Mouse (Mus musculus): ENCODE data around the gene Ank. TPM values are rescaled to one million over a fixed set of nuclear protein-coding genes. Genes with fewer than 3 reads are reported as not detected.

Gene Ank
- total and polyA plus RNA-seq, 3 experiments: 0.04 to 0.15 TPM; not detected in 1

DNA sequence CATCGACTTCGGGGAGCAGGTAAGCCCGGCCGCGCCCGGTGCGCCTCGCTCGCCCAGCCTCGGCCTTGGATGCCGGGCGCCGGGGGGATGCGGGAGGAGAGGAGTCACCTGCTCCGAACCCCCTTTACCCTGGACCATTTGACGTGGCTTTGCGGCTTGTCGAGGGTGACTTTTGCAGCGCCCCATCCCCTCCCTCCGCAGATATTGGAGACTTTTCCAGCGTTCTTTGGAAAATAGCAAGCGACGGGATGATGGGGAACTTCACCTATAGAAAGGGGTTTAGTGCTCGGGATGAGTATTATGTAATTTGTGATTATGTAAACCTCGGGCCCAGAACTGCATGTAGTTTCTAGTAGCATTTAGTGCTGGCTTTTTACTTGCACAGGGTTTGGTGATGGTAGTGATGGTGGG lies 609 bp downstream of the Ank start:
- Histone ChIP-seq H3K27ac (ENCODE audit: control insufficient read depth, low read depth, low read length) (no peak overlapping the region), H3K4me1 (ENCODE audit: control insufficient read depth in 1 of 2, insufficient read depth in 2 of 2, low read length in 2 of 2) (peaks cover 2% of the 10 kb centered on the region in 2 experiments; a peak in 1 of 4 replicates)

DNA sequence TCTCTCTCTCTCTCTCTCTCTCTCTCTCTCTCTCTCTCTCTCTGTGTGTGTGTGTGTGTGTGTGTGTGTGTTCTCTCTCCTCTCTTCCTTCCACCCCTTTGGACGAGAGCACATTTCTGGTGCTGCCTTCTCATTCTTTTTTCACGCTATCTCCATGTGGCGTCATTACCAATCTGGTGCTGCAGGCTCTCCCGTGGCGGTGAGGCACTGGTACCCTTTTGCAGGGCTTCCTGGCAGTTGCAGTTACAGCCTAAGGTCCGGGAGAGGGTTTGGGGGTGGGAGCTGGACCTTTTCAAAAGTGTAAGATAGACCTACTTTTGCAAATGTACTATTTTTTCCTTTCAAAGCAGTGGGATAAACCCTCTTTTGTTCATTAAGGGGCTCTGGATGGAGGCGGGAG lies 1.2 kb downstream of the Ank start:
- H3K79me2 ChIP-seq (ENCODE audit: control insufficient read depth, insufficient read depth, low read length, poor library complexity): no peaks in the 10 kb centered on the region
- DNase-seq (ENCODE audit: low read depth, low spot score): no peak
- no peak overlapping the region for H3K9ac ChIP-seq (ENCODE audit: control insufficient read depth, low read depth, low read length, poor library complexity, severe bottlenecking)
- no peaks in the 10 kb centered on the region; the same call in 1 of the 2 replicates for H3K9me3 ChIP-seq (replicated peaks; ENCODE audit: insufficient read depth, low read length)
- H3K4me1 ChIP-seq (ENCODE audit: control insufficient read depth in 1 of 2, insufficient read depth in 2 of 2, low read length in 2 of 2): peaks cover 2% of the 10 kb centered on the region in 2 experiments; a peak in 1 of 4 replicates
- H3K27me3 ChIP-seq (ENCODE audit: control insufficient read depth in 1 of 2, insufficient read depth in 2 of 2, low read length in 2 of 2): no peaks in the 10 kb centered on the region; a peak in 1 of 4 replicates
- no peak for TF ChIP-seq ZMIZ1 (IDR thresholded peaks at IDR 0.05; ENCODE audit: low read depth, low read length)
- no peak for TF ChIP-seq POLR2A (IDR thresholded peaks at IDR 0.05; ENCODE audit: control insufficient read depth in 1 of 2, insufficient read depth in 1 of 2, low read depth in 1 of 2, low read length in 2 of 2, poor library complexity in 1 of 2)
- TF ChIP-seq POLR2AphosphoS5 (IDR thresholded peaks at IDR 0.05; ENCODE audit: borderline replicate concordance, low read depth, low read length): no peak
- TF ChIP-seq ZC3H11A (IDR thresholded peaks at IDR 0.05; ENCODE audit: low read depth, low read length): no peak
- H3K4me3 ChIP-seq (ENCODE audit: control insufficient read depth in 1 of 2, insufficient read depth in 1 of 2, low read depth in 2 of 2, low read length in 2 of 2): no peak overlapping the region
- H3K27ac ChIP-seq (ENCODE audit: control insufficient read depth, low read depth, low read length): no peak overlapping the region
- H3K36me3 ChIP-seq (ENCODE audit: control insufficient read depth in 1 of 2, insufficient read depth in 2 of 2, low read length in 2 of 2): peaks cover 0 to 6% of the 10 kb centered on the region in 2 experiments; a peak in 2 of 4 replicates

More for the DNA sequence above, 609 bp downstream of the Ank start:
- no peaks in the 10 kb centered on the region; a peak in 1 of 4 replicates for H3K27me3 ChIP-seq (ENCODE audit: control insufficient read depth in 1 of 2, insufficient read depth in 2 of 2, low read length in 2 of 2)
- H3K79me2 ChIP-seq (ENCODE audit: control insufficient read depth, insufficient read depth, low read length, poor library complexity): no peaks in the 10 kb centered on the region
- no peak for DNase-seq (ENCODE audit: low read depth, low spot score)
- H3K9ac ChIP-seq (ENCODE audit: control insufficient read depth, low read depth, low read length, poor library complexity, severe bottlenecking): no peak overlapping the region
- H3K9me3 ChIP-seq (replicated peaks; ENCODE audit: insufficient read depth, low read length): no peaks in the 10 kb centered on the region; the same call in 1 of the 2 replicates
- peaks cover 0 to 6% of the 10 kb centered on the region in 2 experiments; a peak in 2 of 4 replicates for H3K36me3 ChIP-seq (ENCODE audit: control insufficient read depth in 1 of 2, insufficient read depth in 2 of 2, low read length in 2 of 2)
- TF ChIP-seq POLR2AphosphoS2 (IDR thresholded peaks at IDR 0.05; ENCODE audit: low read length) (no peak), HCFC1 (IDR thresholded peaks at IDR 0.05; ENCODE audit: low read depth, low read length) (no peak), NELFE (IDR thresholded peaks at IDR 0.05; ENCODE audit: low read depth, low read length) (no peak), MYB (IDR thresholded peaks at IDR 0.05; ENCODE audit: low read depth, low read length) (no peak), USF1 (IDR thresholded peaks at IDR 0.05; ENCODE audit: low read depth, low read length) (no peak), UBTF (IDR thresholded peaks at IDR 0.05; ENCODE audit: borderline replicate concordance, insufficient read depth, low read depth, low read length) (no peak), NRF1 (IDR thresholded peaks at IDR 0.05; ENCODE audit: insufficient read depth, low read depth, low read length, poor library complexity, severe bottlenecking) (no peak), USF2 (IDR thresholded peaks at IDR 0.05; ENCODE audit: borderline replicate concordance in 1 of 2, insufficient read depth in 1 of 2, low read depth in 1 of 2, low read length in 2 of 2) (no peak), MEF2A (IDR thresholded peaks at IDR 0.05; ENCODE audit: extremely low read depth, insufficient replicate concordance, low read depth, low read length, poor library complexity, severe bottlenecking) (no peak), CTCF (IDR thresholded peaks at IDR 0.05 in 2 of 3, conservative IDR thresholded peaks at IDR 0.05 in 1 of 3; ENCODE audit: control insufficient read depth in 1 of 3, insufficient read depth in 1 of 3, low read depth in 2 of 3, low read length in 3 of 3, poor library complexity in 1 of 3, severe bottlenecking in 1 of 3) (no peak), CHD1 (IDR thresholded peaks at IDR 0.05; ENCODE audit: low read depth, low read length) (no peak), TBP (IDR thresholded peaks at IDR 0.05; ENCODE audit: low read depth, low read length) (no peak), MYC (IDR thresholded peaks at IDR 0.05; ENCODE audit: low read depth, low read length) (no peak), ZC3H11A (IDR thresholded peaks at IDR 0.05; ENCODE audit: low read depth, low read length) (no peak), JUND (IDR thresholded peaks at IDR 0.05; ENCODE audit: low read depth, low read length) (no peak), TCF12 (IDR thresholded peaks at IDR 0.05; ENCODE audit: low read depth, low read length) (no peak)
- H3K4me3 ChIP-seq (ENCODE audit: control insufficient read depth in 1 of 2, insufficient read depth in 1 of 2, low read depth in 2 of 2, low read length in 2 of 2): no peak overlapping the region

Data from MEL (cell line).